Mouse (Mus musculus) bone marrow macrophage, adult 2 months (primary cell): ENCODE data around the gene Prdm1.

ENCODE experiments used
- CTCF ChIP-seq: IDR thresholded peaks from 2 replicates; pipeline ENCODE4 v1.5.1; 2012; ENCODE audit warnings: low read depth, mild to moderate bottlenecking, low read length, moderate library complexity
- POLR2A ChIP-seq: IDR thresholded peaks from 2 replicates; pipeline ENCODE4 v1.6.1; 2012; ENCODE audit warnings: mild to moderate bottlenecking, low read depth, low read length, borderline replicate concordance

DNA sequence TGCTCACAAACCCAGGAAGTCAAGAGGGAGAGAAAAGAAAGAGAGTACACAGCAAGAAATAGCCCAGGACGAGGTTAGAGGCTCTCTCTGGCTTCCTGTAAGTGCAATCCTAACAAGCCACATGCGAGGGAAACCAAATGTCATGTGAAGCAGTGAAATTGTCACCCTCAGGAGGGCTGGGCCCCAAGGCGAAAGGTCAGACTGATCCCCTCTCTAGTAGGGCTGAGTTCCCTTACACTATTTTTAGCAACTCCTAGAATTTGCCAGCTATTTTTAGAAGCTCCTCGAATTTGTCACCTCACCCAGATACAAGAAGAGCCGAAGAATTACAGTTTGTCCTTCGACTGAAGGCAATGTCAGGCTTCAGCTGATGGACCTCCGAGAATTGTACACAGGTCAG, 124.9 kb downstream of the Prdm1 start:
- no peak for TF ChIP-seq CTCF
- no peak for TF ChIP-seq POLR2A
